Mouse (Mus musculus) spleen, adult 10 weeks (tissue): ENCODE results near the gene Nectin3. TPM values are rescaled to one million over a fixed set of nuclear protein-coding genes. Genes with fewer than 3 reads are reported as not detected.

Experiments used
- polyA plus RNA-seq: library from polyadenylated mRNA; stranded (reverse); fragments of 350-450 nt; fragmentation: Illumina TruSeq; extraction: RNeasy Lipid Tissue Mini Kit (QIAGEN cat#74804); gene quantifications from one replicate; pipeline ENCODE4 v1.2.3, GENCODE M21; 2015; ENCODE audit warnings: low replicate concordance; ENCODE audit not compliant: insufficient read depth

Nectin3 gene
- polyA plus RNA-seq = 5.9 TPM

GRCm38 (mm10) chr16:46498421-46498789 lies at the start of gene Nectin3:
Gene Nectin3, minus strand, starts transcription at chr16:46498525.

